Mouse (Mus musculus) left cerebral cortex, postnatal 25 days (tissue): ENCODE data around the gene Gm17019. TPM values are rescaled to one million over a fixed set of nuclear protein-coding genes. Genes with fewer than 3 reads are reported as not detected.
"Not testable (repeated sequence)": the region's sequence is repeated elsewhere in the genome, so short reads cannot be mapped to it uniquely, and the experiment has no call there.

Source experiments
- DNase-seq, 2 experiments: peaks; one replicate each; pipeline ENCODE4 v3.0.0; 2022; ENCODE audit warnings: low spot score in 2 of 2, mixed read lengths in 1 of 2
- intact Hi-C: fragments of 180-260 bp; cut with DNase I; formaldehyde crosslinking; loops from one replicate; pipeline ENCODE4 v1.15.1; 2025
- total RNA-seq, 2 experiments: library from RNA; stranded (reverse); gene quantifications; 2 replicates each; pipeline ENCODE4 v1.2.3; 2021

Gm17019 gene
- total RNA-seq: not detected

DNA sequence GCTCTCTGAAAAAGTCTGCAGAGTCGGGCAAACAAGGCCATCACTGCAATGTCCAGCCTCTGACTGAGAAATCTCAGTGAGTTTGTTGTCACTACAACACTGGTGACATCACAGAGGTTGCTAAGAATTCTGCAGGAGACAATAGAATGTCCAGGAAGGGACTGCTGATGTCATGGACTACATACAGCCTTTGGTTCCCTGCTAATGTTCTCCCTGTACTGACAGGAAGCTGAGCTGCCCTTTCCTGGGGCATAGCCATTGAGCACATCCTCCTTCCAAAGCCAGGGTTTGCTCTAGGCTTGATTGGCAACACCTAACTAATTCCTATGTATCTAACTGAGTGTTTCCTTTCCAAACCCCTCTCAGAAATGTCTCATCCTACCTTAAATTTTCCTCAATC, at the start of gene Gm17019:
Gene Gm17019, minus strand, starts transcription at position 101 of the 400 bp plus-strand sequence.
- intact Hi-C loops, DNase-seq: not testable (repeated sequence)

DNA sequence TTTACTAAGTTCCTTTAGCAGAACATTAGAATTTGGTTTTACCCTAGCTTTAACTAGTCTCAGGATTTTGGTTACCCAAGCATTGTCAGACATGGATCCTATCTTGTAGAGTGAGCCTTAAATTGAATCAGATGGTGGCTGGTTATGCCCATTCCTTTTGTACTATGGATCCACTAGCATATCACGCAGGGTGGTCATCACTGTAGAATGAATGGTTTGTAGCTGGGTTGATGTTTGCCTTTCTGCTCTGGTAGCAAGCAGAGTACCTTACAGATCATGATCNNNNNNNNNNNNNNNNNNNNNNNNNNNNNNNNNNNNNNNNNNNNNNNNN, 29.6 kb upstream of the Gm17019 start:
- intact Hi-C loops, DNase-seq: not testable (repeated sequence)

DNA sequence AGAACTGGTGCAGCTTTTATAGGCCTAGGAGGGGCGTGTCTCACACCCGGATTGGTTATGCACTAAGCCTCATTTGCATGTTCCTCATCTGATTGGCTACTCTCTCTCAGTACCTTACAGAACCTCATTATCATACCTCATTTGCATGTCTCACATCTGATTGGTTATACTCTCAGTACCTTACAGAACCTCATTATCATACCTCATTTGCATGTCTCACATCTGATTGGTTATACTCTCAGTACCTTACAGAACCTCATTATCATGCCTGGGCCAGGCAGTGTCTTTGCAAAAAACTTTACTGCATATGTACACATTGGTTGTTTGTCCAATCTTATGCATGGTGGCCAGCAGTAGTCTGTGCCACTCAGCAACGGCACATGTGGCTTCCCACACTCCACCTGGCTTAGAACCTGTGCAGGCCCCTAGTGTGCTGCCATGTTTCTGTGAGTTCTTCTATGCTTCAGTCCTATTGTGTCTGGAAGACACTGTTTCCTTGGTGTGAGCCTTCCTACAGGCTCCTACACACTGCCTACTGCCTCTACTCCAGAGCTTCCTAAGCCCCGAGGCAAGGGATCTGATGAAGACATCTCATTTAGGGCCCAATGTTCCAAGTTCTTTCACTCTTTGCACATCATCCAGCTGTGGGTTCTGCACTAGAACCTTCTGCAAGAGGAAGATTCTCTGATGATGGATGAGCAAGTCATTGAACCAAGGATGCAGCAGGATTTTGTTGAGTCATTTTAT, 29.0 kb upstream of the Gm17019 start:
- not testable (repeated sequence) for DNase-seq

DNA sequence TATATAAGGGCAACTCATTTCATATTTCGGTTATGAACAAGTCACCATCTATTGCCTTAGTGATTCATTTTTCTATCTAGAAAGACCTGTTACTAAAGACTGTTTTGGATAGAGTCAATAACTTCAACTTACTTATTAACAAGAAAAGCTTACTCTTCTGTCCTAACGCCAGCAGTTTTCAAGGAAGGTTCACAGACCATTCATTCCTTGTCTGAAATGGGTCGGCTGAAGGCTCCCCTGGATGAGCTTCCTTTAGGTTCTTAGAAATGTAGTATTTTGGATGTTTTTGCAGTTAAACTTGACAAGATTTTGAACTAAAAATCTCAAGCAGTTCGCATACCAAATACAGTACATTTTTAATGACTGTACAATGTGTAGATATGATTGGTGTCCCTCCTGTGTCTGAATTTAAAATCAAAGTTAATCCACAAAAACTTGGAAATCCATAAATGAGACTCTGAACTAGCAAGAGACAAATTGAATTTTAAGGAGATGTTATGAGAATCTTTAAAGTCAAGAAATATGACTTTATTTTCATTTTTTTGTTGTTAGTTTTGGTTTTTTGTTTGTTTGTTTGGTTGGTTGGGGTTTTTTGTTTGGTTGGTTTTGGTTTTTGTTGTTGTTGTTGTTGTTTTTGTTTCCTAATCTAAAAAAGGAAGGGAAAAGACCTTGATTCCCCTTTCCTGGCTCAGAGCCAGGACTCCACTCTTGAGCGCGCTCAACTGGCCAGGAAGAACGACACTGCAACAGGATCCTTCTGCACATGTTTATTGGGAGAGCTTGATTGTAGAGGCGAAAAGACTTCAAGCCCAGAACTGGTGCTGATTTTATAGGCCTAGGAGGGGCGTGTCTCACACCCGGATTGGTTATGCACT, 21.6 kb upstream of the Gm17019 start:
- DNase-seq, intact Hi-C loops: not testable (repeated sequence)

More for the DNA sequence above, 29.0 kb upstream of the Gm17019 start:
- intact Hi-C loops: not testable (repeated sequence)

DNA sequence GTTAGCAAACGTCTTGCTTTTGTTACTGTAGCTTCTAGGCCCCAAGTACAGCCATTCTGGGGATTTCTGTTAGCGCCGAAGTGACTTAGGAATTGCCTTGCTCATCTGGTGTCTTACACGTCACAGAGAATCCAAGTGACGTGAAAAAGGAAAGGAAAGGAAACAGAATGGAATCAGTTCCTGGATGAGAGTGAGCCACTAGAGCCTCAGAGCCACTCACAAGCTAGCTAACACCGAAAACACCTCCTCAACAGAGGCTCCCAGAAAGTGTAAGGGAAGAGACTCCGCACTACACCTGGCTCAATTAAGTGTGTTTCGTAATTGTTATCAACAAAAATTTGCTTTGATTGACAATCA, 20.8 kb upstream of the Gm17019 start:
- DNase-seq, intact Hi-C loops: not testable (repeated sequence)

DNA sequence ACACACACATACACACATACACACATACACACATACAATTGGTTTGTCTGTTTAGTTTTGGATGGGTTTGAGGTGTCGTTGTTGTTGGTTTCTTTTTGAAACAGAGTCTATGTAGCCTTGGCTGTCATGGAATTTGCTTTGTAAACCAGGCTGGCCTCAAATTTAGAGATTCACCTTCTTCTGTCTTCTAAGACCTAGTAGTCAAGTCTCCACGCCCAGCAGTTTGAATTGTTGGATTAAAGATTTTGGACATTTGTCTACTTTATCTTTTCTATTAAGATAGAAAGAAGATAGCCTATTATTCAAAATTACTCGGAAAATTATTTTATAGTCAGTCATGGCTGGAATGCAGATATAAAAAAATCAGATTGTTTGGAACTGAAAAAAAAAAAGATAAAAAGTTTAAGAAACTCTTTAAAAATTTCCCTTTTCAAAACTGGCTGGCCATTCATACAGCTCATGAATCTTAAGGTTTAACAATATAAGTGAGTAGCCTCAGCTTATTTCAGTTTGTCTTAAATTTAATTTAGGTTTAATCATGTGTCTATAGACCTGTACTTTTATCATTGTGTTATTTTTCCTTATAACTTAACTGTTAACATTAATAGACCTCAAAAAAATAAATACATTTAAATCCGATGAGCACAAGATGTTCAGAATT, 20.3 kb upstream of the Gm17019 start:
- intact Hi-C loops, DNase-seq: not testable (repeated sequence)

DNA sequence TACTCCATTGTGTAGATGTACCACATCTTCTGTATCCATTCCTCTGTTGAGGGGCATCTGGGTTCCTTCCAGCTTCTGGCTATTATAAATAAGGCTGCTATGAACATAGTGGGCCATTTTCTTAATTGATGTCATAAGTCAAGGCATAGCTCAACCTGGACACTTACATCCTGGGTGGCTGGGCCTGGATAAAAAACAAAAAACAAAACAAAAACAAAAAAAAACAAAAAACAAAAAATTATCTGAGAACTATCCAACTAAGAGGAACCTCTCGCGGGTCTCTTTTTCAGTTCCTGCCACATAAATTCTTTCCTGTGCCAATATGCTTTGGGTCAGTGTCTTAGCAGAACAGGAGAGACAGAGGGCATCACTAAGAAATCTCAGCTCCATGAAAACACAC, 18.0 kb upstream of the Gm17019 start:
- intact Hi-C loops, DNase-seq: not testable (repeated sequence)

DNA sequence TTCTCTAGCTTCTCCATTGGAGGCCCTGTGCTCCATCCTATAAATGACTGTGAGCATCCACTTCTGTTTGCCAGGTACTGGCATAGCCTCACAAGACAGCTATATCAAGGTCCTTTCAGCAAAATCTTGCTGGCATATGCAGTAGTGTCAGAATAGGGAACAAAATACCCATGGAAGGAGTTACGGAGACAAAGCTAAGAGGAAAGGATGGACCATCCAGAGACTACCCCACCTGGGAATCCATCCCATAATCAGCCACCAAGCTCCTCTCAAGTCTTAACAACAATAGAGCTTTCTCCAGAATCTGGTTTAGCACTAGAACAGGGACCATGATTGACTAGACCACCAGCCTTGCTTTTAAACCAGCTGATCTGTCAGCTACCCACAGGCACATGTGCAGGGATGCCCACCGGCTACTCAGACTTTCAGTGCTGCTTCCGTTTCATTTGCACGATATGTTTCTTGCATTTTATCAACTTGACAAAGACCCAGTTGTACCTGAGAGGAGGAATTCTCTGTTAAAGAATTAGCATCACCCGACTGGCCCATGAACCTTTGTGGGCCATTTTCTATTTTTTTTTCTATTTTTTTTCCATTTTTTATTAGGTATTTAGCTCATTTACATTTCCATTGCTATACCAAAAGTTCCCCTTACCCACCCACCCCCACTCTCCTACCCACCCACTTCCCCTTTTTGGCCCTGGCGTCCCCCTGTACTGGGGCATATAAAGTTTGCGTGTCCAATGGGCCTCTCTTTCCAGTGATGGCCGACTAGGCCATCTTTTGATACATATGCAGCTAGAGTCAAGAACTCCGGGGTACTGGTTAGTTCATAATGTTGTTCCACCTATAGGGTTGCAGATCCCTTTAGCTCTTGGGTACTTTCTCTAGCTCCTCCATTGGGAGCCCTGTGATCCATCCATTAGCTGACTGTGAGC, 12.3 kb upstream of the Gm17019 start:
- DNase-seq, intact Hi-C loops: not testable (repeated sequence)

DNA sequence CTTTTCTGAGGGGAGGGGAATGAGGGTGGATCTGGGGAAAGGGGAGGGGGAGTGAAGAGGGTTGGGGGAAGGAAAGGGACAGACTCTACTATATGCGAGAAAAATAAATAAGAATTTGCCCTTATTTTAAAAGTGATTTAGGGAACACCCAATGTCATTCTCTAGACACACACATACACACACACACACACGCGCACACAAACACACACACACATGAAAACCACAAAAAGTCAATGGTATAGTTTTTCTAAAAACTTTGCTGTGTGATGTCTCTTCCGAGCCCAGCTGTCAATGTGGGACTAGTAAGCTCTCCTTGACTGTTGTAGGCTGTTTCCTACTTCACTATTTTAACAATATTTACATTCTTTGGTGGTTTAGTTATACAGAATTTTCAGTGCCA, 8.0 kb upstream of the Gm17019 start:
- DNase-seq, intact Hi-C loops: not testable (repeated sequence)

DNA sequence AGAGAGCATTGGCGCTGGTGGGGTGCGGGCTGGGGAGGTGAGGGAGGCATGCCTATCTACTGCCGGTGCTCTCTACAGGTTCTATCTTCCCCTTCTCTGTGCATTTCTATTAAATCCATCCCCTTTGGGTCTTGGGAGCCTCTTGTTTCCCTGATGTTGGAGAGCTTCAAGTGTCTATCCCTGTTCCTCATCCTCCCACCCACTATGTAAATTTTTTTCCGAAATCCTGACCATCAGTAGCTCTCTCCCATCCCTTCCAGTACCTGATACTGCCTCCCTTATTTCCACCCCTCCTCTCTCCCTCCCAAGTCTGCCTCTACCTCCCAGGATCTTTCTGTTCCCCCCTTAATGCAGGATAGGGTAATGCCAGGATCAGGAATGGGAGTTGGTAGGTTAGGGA, 7.2 kb upstream of the Gm17019 start:
- DNase-seq, intact Hi-C loops: not testable (repeated sequence)

DNA sequence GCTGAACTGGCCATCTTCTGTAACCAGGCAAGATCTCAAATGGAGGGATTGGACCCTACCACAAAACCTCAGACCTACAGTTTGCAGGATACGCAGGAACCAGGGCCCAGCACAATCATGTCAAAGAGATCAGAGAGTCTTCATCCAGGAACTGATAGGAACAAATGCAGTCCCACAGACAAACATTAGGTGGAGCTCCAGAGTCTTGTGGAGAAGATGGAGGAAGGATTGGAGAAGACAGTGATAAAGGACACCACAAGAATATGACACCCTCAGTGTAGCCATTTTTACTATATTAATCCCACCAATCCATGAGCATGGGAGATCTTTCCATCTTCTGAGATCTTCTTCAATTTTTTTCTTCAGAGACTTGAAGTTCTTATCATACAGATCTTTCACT, 8.5 kb downstream of the Gm17019 start:
- intact Hi-C loops, DNase-seq: not testable (repeated sequence)

DNA sequence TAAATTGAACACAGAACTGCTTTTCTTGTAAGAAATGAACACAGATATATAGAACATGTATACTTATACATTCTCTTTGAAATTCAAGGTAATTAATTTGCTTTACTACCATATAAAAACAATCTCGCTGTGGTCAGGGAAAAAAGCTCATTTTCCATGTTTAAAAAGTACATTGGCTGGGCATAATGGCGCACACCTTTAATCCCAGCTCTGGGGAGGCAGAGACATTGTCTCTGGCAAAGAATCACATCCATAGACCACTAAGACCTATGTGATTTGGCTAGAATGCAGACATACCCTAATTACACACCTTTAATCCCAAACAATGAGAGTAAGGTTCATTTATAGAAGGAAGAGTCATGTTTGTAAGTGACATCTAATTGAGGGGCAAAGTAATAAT, 12.7 kb downstream of the Gm17019 start:
- intact Hi-C loops: not testable (repeated sequence)

DNA sequence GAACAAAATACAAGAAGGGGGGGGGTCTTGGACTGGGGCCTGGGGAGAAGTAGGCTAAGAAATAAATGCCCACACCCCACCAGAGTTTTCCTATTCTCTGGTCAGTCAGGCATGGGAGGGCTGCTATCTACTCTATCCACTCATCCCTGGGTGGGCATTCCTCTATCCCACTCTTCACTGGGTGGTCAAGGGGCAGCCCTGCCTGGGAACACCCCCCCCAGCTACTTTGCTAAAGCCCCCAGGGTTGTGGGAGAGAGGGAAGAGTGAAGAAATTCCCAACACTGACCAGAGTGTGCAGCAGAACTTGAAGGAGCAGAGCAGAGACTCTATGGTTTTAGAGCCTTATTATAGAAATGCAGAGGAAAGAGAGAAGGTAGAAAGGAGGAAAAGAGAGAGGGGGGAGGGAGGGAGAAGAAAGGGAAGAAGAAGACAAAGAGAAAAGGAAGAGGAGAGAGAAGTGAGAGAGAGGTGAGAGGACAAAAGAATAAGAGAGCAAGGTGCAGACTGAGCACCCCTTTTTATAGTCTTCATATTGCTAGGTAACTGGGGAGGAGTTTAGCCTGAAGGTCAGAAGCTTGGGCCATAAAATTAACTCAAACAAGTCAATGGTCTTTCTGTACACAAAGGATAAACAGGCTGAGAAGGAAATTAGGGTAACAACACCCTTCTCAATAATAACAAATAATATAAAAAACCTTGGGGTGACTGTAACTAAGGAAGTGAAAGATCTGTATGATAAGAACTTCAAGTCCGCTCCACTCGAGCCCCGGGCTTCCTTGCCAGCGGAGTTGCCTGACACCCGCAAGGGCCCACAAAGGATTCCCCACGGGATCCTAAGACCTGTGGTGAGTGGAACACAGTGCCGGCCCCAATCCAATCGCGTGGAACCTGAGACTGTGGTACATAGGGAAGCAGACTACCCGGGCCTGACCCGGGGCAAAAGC, 21.9 kb downstream of the Gm17019 start:
- DNase-seq: not testable (repeated sequence)

More for the DNA sequence above, 12.7 kb downstream of the Gm17019 start:
- not testable (repeated sequence) for DNase-seq

DNA sequence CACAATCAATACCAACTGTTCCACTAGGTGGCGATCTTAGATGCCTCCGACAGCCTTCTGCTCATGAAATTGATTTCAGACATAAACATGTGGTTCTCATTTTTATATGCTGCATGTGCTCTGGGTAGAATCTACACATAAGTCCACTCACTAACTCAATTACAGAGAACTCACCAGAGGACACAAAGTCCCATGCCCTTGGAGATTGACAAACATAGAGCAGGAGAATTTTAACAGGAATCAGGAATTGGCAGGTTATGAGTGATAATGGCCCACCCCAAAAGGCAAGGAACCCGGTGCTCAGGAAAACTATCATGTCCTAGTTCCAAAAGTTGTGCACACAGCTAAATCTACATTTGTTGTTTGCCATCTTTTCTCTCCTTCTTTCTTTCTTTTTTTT, 25.9 kb downstream of the Gm17019 start:
- DNase-seq, intact Hi-C loops: not testable (repeated sequence)

More for the DNA sequence above, 21.9 kb downstream of the Gm17019 start:
- intact Hi-C loops: not testable (repeated sequence)

DNA sequence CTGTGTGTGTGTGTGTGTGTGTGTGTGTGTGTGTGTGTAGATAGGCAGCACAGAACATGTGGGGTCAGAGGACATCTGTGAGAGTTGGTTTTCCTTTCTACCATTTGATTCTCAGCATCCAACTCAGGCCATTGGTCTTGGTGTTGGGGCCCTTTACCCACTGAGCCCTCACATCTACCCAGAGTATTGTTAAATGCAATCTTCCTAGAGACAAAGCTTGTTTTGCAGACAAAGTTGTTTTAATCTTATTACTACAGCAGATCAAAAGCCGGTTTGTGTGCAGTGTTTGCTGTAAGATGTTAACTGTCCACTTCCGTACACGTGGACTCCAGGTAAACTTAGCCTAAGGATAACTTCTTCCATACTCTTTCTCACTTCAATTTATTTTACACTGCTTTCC, 26.5 kb downstream of the Gm17019 start:
- DNase-seq, intact Hi-C loops: not testable (repeated sequence)

DNA sequence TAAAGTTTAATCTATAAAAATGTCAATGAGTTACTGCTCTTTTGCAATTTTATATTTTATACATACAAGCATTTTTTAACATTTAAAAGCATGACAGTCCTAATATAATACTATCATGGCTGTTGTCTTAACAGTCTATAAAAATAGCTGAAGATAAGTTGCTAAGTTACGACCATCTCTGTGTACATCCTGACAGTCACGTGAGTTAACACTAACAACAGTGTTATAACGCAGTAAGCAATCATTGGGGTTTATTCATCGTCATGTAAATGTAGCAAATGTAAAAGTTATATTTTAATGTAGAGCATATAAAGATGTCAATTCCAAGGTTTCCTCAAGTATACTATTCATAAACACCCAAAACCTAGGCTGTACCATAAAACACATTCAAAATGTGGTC, 27.2 kb downstream of the Gm17019 start:
- DNase-seq, intact Hi-C loops: not testable (repeated sequence)

DNA sequence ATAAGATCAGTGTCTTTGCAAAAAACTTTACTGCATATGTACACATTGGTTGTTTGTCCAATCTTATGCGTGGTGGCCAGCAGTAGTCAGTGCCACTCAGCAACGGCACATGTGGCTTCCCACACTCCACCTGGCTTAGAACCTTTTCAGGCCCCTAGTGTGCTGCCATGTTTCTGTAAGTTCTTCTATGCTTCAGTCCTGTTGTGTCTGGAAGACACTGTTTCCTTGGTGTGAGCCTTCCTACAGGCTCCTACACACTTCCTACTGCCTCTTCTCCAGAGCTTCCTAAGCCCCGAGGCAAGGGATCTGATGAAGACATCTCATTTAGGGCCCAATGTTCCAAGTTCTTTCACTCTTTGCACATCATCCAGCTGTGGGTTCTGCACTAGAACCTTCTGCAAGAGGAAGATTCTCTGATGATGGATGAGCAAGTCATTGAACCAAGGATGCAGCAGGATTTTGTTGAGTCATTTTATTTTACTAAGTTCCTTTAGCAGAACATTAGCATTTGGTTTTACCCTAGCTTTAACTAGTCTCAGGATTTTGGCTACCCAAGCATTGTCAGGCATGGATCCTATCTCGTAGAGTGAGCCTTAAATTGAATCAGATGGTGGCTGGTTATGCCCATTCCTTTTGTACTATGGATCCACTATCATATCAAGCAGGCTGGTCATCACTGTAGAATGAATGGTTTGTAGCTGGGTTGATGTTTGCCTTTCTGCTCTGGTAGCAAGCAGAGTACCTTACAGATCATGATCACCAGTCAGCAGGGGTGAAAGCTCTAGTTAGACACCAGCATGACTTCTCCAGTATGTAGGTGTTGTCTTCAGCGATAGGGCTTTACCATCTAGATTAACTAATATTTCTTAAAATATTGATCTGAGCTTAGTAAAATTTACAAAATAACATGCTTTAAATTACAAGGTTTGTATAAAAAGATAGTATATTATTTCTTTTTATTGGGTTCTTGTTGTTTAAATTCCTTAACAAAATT, 27.9 kb downstream of the Gm17019 start:
- DNase-seq, intact Hi-C loops: not testable (repeated sequence)
